Mouse (Mus musculus): ENCODE measurements around the gene Pecam1.

DNA sequence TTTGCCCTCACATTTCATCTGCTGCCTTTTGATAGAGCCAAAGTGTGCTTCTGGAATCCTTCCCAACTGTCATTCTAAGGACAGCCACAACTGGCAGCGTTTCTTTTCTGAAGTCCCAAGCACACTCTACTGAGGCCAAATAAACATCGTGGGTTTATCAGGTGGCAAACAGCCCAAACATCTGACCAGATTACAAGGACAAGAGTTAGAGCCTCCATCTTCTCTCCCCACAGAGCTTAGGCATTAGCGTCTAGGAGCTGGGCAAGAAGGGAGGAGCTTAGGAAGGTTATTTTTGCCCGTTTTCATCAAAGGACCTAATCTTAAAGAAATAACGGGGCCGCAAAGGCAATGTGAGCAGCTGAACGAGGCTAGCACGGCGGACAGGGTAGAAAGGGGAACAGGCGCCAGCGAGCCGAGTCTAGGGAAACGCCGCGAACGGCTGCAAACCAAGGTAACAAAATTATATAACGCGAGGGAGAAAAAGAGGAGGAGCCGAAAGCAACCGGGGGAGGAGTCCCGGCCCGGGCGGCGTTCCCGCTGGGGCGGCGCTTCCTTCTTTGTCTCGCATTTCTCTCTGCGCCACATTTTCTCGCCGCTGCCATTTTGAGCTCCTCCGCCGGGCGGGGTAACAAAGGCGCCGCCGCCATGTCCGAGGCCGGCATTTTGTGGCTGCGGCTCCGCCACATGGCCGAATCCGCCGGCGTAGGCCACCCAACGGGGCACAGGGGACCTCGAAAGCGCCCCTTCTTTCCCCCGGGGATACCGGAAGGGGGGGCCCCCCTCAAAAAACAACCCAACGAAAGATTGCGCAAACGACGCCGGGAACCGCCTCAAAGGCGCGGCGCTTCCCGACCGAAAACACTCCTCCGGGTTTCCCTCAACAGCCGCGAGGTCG, 37.0 kb upstream of the Pecam1 start:
- TF ChIP-seq POLR2A (IDR thresholded peaks at IDR 0.05; ENCODE audit: insufficient read depth, low read length) (no peak), CTCF (IDR thresholded peaks at IDR 0.05; ENCODE audit: low read depth, low read length) (no peak)
